Mouse (Mus musculus): ENCODE measurements around the gene Olfr672. TPM values are rescaled to one million over a fixed set of nuclear protein-coding genes. Genes with fewer than 3 reads are reported as not detected.

The Olfr672 gene
- polyA plus RNA-seq, 1 experiment from 2014 or later, result not detected

Other genes with a start within 250 kb of the Olfr672 start
- gene Usp17le, start 224.6 kb downstream of the Olfr672 start, polyA plus RNA-seq (2015; fragmentation: Nextera tagmentation; extraction: Ambion mirVana), result not detected in 2 replicates
- not detected in 2 replicates for gene Usp17lb, start 159.4 kb downstream of the Olfr672 start, polyA plus RNA-seq (2015; fragmentation: Nextera tagmentation; extraction: Ambion mirVana)
- not detected in 2 replicates for gene Usp17la, start 145.0 kb downstream of the Olfr672 start, polyA plus RNA-seq (2015; fragmentation: Nextera tagmentation; extraction: Ambion mirVana)
- gene Olfr665, start 124.0 kb downstream of the Olfr672 start, polyA plus RNA-seq (2015; fragmentation: Nextera tagmentation; extraction: Ambion mirVana), result not detected in 2 replicates
- not detected in 2 replicates for gene Olfr666, start 106.1 kb downstream of the Olfr672 start, polyA plus RNA-seq (2015; fragmentation: Nextera tagmentation; extraction: Ambion mirVana)
- not detected in 2 replicates for gene Olfr667, start 80.5 kb downstream of the Olfr672 start, polyA plus RNA-seq (2015; fragmentation: Nextera tagmentation; extraction: Ambion mirVana)
- not detected in 2 replicates for gene Olfr668, start 74.0 kb downstream of the Olfr672 start, polyA plus RNA-seq (2015; fragmentation: Nextera tagmentation; extraction: Ambion mirVana)
- not detected in 2 replicates for gene Olfr669, start 67.8 kb downstream of the Olfr672 start, polyA plus RNA-seq (2015; fragmentation: Nextera tagmentation; extraction: Ambion mirVana)
- gene Olfr670, start 39.4 kb downstream of the Olfr672 start, polyA plus RNA-seq (2015; fragmentation: Nextera tagmentation; extraction: Ambion mirVana), result not detected in 2 replicates
- not detected in 2 replicates for gene Olfr671, start 22.9 kb downstream of the Olfr672 start, polyA plus RNA-seq (2015; fragmentation: Nextera tagmentation; extraction: Ambion mirVana)
- gene Olfr675, start 26.4 kb upstream of the Olfr672 start, polyA plus RNA-seq (2015; fragmentation: Nextera tagmentation; extraction: Ambion mirVana), result not detected in 2 replicates
- not detected in 2 replicates for gene Olfr676, start 30.7 kb upstream of the Olfr672 start, polyA plus RNA-seq (2015; fragmentation: Nextera tagmentation; extraction: Ambion mirVana)
- not detected in 2 replicates for gene Olfr677, start 49.3 kb upstream of the Olfr672 start, polyA plus RNA-seq (2015; fragmentation: Nextera tagmentation; extraction: Ambion mirVana)
- not detected in 2 replicates for gene Olfr678, start 62.4 kb upstream of the Olfr672 start, polyA plus RNA-seq (2015; fragmentation: Nextera tagmentation; extraction: Ambion mirVana)
- not detected in 2 replicates for gene Olfr679, start 79.2 kb upstream of the Olfr672 start, polyA plus RNA-seq (2015; fragmentation: Nextera tagmentation; extraction: Ambion mirVana)
- not detected in 2 replicates for gene Olfr680-ps1, start 90.8 kb upstream of the Olfr672 start, polyA plus RNA-seq (2015; fragmentation: Nextera tagmentation; extraction: Ambion mirVana)
- not detected in 2 replicates for gene Olfr681, start 114.8 kb upstream of the Olfr672 start, polyA plus RNA-seq (2015; fragmentation: Nextera tagmentation; extraction: Ambion mirVana)
- not detected in 2 replicates for gene Olfr683, start 145.0 kb upstream of the Olfr672 start, polyA plus RNA-seq (2015; fragmentation: Nextera tagmentation; extraction: Ambion mirVana)
- not detected in 2 replicates for gene Olfr684, start 161.6 kb upstream of the Olfr672 start, polyA plus RNA-seq (2015; fragmentation: Nextera tagmentation; extraction: Ambion mirVana)
- not detected in 2 replicates for gene Olfr685, start 184.0 kb upstream of the Olfr672 start, polyA plus RNA-seq (2015; fragmentation: Nextera tagmentation; extraction: Ambion mirVana)
- not detected in 2 replicates for gene Olfr686, start 205.5 kb upstream of the Olfr672 start, polyA plus RNA-seq (2015; fragmentation: Nextera tagmentation; extraction: Ambion mirVana)